Mouse (Mus musculus) cerebral cortex, adult 2 months (tissue): Measurements from ENCODE around the gene Phlda2.

Source experiments
- WGBS: fragments of 180-500 bp; shearing (Covaris S2); methylation state at CpG from one replicate; pipeline ENCODE4 v1.1.7; 2018; 5-methylcytosine and 5-hydroxymethylcytosine counted together

Gene Phlda2

DNA sequence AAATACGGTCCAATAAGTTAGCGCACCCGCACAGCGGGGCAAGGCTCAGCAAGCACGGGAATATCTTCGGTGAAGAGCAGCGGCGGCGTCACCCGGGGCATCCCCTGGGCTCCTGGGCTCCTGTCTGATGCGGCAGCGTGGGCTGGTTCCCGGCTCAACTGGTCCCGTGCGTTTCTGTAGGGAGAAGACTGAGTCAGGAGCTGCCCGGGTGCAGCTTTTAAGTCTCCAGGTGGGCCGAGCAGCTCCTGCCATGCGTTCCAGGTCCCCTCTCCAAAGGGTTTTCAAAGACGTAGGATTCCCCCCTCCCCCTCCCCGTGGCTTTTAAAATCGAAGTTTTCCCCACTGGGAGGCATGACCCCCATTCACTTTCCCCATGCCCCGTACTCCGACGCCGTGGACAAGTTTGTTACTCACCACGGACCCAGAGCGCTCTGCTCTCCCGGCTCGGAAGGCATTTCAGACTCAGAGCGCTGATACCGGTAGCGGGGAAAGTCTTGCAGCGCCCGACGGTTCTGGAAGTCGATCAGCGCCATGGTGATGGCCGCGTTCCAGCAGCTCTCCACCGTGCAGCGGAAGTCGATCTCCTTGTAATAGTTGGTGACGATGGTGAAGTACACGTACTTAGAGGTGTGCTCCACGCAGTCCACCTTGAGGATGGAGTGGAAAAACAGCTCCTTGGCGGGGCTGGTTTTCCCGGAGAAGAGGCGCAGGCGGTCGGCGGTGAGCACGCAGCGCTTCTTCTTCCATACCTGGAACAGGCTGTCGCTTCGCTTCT is 1.1 kb downstream of the Phlda2 start:
- WGBS, result 3% methylated on average over 55 of the region's 55 CpGs

DNA sequence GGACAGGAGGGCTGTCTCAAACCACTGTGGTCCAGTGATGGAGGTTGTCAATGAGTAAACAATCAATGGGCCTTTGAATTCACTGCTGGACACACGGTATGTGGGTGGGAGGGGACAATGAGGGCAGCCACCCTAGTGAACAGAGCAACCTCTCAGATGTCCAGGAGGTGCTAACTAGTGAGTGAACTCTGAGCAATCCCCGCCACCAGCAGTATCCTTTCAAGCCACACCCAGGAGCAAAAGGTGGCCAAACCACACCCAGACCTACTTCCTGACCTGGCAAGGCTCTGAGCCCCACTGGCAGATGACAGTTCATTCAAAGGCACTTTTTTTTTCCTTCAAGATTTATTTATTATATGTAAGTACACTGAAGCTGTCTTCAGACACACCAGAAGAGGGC is 2.0 kb downstream of the Phlda2 start:
- 69% methylated on average over 2 of the region's 2 CpGs for WGBS

DNA sequence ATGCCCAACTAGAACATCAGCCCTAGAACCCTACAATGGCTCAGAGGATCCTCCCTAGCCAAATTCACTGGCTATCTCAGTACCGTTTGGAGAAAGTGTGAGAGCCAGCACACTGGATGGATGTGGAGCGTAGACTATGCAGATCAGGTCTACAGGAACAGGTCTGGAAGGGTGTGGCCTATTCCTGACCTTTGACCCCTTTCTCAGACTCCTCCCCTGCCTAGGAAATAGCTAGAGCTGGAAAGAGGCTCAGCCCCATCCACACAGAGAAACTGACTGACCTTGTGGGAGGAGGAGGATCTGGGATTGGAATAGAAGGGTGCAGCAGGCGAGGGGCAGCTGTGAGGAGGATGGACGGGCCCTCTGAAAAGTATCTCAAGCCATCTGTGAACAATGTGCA is 4.4 kb downstream of the Phlda2 start:
- 94% methylated on average over 4 of the region's 4 CpGs for WGBS

DNA sequence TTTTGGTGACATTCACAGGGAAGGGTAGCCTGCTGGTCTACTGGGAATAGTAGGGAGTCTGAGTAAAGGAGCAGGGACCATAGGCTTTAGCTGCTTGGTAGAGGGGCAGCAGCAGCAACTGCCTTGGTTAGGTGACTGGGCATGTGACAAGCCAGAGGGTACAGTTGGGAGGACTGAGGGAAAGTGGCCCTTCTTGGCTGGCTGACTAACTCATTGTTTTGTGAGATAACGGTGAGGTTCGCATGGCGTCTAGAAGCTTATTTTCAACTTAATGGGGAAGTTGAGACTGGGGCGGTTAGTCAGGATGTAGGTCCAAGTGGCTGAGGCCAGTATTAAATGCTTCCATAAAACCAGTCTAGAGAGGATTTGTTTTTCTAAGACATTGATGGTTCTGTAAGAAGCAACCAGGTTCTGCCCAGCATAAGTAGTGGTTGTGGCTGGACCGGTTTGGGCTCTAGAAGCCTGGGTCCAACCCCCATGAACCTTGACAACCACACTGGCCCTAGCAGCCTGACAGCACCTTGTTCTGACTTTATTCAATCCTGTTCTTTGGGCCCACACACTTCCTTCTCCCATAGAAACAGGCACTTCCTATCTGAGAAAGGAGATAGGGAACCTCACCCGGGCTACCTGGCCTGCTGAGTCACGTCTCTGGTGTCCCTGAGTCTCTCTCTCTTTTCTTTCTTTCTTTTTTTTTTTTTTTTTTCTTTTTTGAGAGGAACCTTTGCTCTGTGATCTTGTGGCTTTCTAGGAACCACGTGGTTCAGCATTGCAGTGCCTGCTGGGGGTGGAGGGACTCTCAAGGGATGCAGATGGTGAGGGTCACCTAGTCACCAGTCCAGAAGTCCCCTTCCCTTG is 7.6 kb downstream of the Phlda2 start:
- WGBS, result 80% methylated on average over 8 of the region's 8 CpGs

DNA sequence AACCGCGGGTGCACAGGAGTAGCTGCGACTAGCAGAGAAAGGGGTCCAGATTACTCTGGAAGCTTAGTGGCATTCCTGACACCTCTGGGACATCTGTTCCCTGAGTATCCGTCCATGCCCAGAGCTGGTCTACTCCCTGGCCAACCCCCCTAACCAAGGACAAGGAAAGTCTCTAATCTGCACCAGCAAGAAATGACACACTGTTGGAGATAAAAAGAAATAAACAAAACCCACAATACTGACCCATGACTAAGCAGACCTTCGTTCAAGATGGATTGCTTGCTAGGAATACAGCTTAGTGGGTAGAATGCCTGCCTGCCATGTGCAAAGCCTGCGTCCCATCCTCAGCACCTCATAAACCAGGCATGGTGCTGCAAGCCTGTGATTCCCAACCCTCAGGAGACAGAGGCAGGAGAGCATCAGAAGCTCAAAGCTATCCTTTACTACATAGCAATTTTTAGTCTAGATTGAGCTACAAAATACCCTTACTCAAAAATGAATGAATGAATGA is 9.3 kb downstream of the Phlda2 start:
- WGBS, result 90% methylated on average over 6 of the region's 6 CpGs

DNA sequence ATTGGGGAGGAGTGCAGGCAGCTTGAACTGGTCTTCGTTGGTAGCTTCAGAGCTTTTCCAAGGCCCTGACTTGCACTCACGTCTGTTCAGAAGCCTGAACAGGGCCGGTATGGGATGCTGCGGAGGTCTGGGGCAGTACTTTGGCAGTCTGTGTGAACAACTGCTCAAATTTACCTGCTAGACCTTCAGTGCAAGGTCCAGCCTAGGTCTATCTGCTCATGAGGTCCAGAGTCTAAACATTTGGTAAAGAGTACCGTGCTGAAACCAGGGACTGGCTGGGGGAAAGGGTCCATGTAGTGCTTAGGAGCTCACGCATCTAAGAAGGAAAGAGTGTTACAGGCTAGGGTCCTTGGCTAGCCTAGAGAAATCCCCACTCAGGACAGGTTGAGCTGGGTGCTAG is 13.2 kb downstream of the Phlda2 start:
- 89% methylated on average over 6 of the region's 6 CpGs for WGBS

DNA sequence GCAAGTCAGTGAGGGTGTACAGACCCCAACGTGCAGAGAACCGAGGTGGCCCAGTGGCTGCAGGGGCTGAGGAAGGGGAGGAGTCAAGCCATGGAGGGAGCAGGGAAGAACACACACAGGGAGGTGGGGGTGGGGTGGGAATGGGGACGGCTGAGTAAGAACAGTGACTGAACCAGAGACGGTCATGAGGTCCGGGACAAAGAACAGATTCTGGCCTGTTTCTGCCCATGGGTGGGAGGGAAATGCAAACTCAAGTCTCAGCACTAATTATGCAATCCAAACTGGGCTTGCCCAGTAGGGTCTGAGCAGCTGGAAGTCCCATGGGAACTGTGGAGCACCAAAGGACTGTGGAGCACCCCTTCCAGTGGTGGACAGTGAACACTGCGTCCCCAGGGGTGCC is 20.4 kb downstream of the Phlda2 start:
- WGBS, result 26% methylated on average over 6 of the region's 6 CpGs

DNA sequence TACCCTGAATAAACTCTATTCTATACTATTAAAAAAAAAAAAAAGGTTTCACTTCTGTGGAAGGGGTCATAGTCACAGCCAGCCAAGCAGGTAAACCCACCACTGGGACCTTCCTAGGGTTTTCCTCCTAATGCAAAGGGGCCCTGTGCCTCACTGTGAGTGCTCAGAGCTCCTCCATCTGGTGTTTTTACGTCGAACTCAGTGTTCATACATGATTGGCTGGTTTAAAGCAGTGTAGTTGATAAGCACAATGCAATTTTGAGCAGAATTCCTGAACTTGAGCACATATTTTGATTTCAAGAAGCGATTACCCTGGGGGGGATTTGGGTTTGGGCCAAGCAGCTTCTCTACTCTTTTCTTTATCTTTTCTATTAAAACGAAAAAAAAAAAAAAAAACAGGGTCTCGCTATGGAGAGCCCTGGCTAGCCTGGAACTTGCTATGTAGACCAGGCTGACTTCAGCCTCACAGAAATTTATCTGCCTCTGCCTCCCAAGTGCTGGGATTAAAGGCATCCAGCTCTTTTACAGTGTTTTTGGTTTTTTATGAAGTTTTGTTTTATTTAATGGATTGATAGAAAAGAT is 21.1 kb downstream of the Phlda2 start:
- 57% methylated on average over 5 of the region's 5 CpGs for WGBS

DNA sequence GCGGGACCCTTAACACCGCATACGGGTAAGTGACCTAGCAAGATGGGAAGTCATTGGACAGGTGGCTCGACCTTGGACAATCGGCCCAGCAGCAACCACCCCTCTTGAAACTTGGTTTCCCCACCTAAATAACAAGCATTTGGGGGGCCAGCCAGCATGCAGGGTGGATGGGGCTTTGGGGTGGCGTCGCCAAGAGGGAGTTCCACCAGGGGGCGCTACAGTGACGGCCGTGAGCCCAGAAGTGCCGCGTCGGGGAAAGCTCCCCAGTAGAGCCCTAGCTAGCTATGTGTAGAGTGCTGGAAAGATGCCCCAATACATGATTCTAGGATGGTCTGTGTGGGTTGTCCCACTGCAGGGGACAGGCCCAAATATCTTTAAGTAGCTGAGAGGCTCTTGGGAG is 22.5 kb downstream of the Phlda2 start:
- 33% methylated on average over 13 of the region's 13 CpGs for WGBS

DNA sequence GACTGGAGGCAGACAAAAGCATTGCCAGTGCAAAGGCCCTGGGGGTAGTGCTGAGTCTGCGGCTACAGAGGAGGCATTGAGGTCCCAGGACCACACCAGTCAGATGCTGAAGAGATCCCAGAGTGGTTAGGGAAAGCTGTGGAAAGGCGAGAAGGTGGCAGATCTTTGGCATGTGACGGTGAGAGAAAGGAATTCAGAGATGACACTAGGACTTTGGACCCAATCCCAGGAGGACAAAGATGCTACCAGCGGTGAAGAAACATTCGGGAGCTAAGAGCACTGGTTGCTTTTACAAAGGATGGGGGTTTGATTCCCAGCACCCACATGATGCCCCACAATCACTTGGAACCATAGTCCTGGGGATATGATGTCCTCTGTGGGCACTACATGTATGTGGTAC is 25.1 kb downstream of the Phlda2 start:
- 91% methylated on average over 5 of the region's 5 CpGs for WGBS

DNA sequence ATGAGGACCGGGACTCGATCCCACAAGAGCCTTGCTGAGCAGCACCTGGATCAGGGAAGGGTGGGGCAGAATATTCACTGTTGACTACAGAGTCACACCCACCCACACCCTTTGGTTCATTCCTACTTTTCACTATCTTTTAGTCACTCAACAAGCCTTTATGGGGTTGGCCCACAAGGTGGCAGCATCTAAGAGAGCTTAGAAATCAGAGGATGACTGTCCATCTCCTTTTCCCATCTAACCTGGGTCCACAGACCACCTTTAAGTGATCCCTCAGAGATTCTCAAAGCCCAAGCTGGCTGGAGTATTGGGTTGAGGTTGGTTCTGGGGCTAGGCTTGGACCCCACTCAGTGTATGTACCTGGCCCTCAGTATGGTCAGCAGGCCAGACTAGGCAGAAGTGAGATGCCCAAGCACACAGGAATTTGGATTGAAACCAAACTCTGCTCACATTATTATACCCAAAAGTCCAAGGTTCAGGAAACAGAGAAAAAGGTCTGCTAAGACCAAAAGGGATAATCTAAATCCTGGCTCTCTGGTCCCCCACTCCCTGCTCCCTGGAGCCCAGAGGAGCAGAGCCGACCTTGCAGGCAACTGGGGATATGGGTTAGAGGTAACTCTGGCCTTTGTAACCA is 26.1 kb downstream of the Phlda2 start:
- WGBS, result 90% methylated on average over 3 of the region's 3 CpGs

DNA sequence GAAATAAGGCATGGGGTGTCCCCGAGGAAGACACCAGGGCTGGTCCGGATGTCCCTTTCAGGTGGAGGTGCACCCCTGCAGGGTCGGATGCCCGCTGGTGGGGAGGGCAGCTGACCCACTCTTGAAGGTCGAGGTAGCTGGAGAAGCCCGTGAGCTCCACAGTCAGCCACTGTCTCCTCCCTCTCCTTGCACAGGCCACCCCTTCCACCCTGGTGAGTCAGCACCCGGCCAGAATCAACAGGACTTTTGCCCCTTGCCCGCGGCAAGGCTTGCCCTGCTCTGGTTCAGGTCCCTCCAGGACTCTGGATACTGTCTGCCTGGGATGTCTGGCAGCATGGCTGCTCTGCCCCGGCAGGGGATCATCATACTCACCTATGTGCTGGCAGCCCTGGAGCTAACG is 27.1 kb downstream of the Phlda2 start:
- 75% methylated on average over 11 of the region's 11 CpGs for WGBS

DNA sequence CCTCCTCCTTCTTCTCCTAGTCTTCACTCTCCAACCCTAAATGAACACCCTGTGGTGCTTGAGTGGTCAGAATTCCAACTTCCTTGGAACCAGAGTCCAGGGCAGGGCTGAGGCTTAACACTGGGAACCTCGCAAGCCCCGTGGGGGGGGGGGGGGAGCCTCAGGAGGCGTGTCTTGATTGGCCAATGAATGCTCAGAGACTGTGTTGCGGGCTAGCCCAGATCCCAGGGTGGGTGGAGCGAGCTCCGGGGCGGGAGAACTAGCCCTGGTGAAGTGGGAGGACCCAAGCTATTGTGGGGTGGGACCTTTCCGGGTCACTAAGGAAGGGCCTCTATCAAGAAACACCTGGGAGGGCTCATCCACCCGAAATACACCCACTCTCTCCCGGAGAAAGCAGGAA is 28.1 kb downstream of the Phlda2 start:
- 48% methylated on average over 10 of the region's 10 CpGs for WGBS

DNA sequence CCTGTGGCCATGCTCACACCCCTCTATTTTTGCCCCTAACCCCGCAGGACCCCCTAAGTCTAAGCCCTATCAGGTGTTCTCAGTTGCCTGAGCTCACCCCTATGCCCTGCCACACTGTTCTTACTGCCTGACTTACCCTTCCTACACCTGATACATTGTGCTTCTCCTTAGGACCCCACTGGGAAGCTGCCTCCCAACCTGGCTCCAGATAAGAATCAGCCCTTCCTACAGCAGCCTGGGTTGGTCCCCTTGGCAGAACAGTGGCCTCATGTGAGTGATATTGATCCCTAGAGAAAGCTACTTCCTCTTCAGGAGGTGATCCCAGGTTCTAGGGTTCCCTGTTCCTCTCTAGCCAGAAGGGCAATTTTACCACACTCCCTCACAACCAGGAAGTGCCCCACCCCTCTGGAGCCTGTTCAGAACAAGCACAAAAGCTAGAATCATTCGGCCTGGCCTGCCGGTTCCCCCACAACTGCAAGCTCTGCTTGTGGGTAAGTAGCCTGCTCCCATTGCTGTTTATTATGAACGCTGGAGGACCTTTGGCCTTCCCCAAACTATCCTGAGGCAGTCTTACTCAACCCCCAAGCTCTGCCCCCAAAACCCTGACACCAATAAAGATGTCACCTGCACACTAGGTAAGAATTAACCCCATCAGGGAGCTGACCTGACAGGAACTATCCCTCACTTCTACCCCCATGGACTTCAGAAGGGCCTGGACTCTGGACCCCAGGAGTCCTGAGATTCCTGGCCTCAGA is 29.4 kb downstream of the Phlda2 start, which contains the start of gene Slc22a18:
Gene Slc22a18, plus strand, starts transcription at position 390 of the 755 bp plus-strand sequence.
- WGBS, result 43% methylated on average over 4 of the region's 4 CpGs

DNA sequence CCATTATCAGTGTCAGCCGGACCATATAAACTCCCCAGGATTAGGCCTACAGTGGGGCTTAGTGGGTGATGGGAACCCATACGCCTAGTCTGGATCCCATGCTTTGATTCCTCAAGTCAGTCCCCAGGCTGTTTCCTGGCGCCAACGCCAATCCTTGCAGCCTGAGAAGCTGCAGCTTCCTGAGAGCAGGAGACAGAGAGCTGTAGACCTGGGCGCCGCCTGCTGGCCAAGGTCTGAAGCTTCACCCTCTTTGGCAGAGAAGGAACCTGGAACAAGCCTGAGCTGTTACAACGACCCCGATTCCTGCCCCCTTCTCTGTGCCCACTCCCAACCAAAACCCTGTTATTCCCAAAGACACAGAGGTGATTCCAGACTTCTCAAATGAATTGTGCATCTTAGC is 33.0 kb downstream of the Phlda2 start:
- 10% methylated on average over 8 of the region's 8 CpGs for WGBS

DNA sequence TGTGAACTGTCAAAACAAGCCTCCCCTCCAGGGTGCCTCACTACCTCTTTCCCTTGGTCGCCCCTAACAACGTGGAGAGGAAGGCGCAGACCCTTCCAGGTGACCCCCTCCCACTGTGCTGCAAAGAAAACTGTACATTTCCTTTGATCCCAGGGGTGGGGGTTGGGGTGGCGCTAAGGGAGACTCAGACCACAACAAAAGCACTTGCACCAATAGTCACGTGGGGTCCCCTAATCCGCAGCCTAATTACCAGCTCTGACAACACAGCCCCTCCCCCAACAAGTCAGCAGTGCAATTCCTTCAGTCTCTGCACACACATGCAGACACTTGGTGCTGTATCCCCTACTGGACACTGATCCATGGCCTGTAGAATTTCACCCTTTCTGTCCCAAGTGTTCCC is 35.2 kb downstream of the Phlda2 start:
- WGBS, result 28% methylated on average over 6 of the region's 6 CpGs

DNA sequence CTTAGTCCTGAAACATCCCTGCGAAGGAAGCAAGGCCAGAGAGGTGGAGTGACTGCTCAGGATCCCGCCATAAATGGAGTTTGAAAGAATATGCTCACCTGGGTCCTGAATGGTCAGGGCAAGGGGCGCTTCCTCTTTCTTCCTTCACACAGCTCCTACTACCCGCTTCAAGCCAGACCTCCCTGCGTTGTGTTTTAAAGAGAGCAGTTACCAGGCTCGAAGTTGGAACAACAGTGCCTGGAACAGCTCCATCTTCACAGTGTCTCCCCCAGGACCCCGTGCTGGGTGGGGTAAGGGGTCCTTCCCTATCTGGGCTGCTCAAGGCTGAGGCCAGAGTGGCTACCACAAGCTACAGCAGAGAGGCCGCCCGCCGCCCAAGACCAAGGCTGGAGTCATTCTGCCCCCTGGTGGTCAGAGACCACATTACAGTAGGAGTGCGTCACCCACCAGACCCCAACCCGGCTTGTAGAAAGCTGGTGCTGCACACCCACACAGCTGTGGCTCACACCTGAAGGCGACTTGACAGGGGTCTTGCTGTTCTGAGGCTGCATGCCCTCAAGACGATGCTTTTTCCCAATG is 36.8 kb downstream of the Phlda2 start:
- 34% methylated on average over 14 of the region's 14 CpGs for WGBS

DNA sequence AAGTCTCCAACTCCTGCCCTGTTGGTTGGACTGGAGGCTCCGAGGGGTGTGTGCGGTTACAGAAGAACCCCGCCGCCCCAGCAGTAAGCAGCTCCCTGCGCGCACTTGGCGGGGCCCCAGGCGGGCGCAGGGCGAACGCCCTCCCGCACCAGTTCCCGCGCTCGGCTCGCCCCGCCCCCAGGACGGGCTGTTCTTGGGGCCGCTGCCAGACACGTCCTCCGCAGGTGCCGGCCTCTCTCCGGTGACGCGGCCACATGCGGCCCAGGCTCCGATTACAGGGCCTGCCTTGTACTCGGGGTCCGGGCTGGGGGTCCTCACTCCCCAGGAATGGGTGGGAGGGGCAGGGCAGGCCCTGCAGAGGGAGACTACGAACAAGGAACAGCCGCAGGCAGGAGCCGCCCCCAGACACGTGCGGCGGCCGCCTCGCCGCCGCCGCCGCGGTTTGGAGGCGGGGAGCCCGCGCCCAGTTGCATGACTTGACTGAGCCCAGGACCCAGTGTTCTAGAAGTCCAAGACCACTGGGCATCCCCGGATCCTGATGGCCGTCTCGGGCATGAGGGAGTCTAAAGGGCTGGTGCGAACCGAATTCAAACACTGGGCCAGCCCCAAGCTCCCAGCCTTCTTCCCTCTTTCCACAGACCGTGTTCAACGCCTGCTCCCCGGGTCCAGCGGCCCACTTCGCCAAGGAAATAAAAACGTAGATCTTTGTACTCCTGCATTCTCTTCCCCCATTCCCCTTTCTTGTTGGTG is 38.0 kb downstream of the Phlda2 start:
- 21% methylated on average over 55 of the region's 56 CpGs for WGBS

DNA sequence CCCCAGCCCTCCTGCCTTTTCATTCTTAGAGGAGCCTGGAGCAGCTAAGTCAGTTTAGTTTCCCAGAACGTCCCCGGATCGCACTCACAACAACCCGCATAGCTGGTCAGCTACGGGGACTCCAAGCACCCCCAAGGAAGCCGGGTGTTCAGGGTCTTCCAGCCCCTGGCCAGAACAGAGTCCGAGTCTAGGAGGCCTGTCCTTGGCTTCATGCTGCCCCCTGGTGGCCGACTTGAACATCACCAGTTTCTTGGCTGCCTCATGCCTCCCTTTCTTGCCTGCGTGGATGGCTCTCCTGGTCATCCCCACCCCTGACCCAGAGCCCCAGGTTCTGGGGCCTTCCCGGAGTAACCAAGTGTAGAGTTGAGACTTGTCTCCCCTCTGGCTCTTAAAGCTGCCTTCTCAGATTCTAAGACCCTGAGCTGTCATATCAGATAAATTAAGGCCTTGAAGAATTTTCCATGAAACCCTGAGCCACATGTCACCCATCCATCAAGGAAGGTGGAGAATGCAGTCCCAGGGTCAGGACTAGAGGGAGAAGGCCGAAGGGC is 39.0 kb downstream of the Phlda2 start:
- WGBS, result 23% methylated on average over 11 of the region's 11 CpGs

DNA sequence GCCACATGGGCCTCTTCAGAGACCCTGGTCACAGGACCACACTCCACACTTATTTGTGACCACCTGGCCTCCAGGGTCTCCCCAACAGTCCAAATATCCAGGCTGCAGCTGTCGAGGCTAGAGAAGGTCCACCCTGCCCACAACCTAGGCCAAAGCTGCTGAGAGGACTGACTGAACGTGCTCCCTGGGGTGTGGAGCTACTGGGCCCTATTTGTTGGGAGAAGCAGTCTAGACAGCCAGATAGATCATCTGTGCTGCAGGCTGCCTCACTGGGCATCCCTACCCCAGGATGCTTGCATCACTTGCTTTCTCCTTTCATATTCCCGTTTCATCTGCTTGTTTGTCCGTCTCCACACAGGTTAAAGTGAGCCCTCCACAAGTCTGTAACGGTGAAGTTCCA is 40.4 kb downstream of the Phlda2 start:
- 88% methylated on average over 5 of the region's 5 CpGs for WGBS
